Mouse (Mus musculus): Measurements from ENCODE around the gene Eepd1. TPM values are rescaled to one million over a fixed set of nuclear protein-coding genes. Genes with fewer than 3 reads are reported as not detected.
A peak's percentile ranks its signal among the peaks of the same experiment; 100 is the strongest.

Gene Eepd1
- polyA plus RNA-seq, 1 experiment from 2014 or later, result 6.1 TPM

- H3K4me2 ChIP-seq (replicated peaks; ENCODE audit: low read depth, low read length), result no peak overlapping the region
- 54% methylated on average over 4 of the region's 4 CpGs for WGBS
- 0 out of 2 replicates have a peak, but pooled peaks have one; percentile 42 for ATAC-seq (ENCODE audit: low FRiP score, low TSS enrichment)
Measured at GRCm38 (mm10) chr9:25496196-25496595, 14.8 kb downstream of the Eepd1 start.

GRCm38 (mm10) chr9:25496703-25497102 is 15.4 kb downstream of the Eepd1 start:
- H3K27ac ChIP-seq (ENCODE audit: low read depth, low read length), result no peak overlapping the region
- H3K9ac ChIP-seq (ENCODE audit: low read depth, low read length), result no peak overlapping the region
- no peaks in the 10 kb centered on the region for H3K36me3 ChIP-seq (ENCODE audit: control insufficient read depth, insufficient read depth, low read length)
- no peak for ATAC-seq (ENCODE audit: low FRiP score, low TSS enrichment)
- peaks cover 6% of the 10 kb centered on the region; the same call in 1 of the 2 replicates for H3K4me1 ChIP-seq (ENCODE audit: control insufficient read depth, insufficient read depth, low read length)
- H3K4me3 ChIP-seq (ENCODE audit: low read length), result no peak overlapping the region
- WGBS, result 95% methylated on average over 2 of the region's 2 CpGs
- no peaks in the 10 kb centered on the region for H3K9me3 ChIP-seq (ENCODE audit: control insufficient read depth, low read length)
- no peaks in the 10 kb centered on the region for H3K27me3 ChIP-seq (ENCODE audit: control insufficient read depth, insufficient read depth, low read length)
- H3K4me2 ChIP-seq (replicated peaks; ENCODE audit: low read depth, low read length), result no peak overlapping the region

More at GRCm38 (mm10) chr9:25496196-25496595, 14.8 kb downstream of the Eepd1 start:
- no peaks in the 10 kb centered on the region; the same call in 1 of the 2 replicates for H3K27me3 ChIP-seq (ENCODE audit: control insufficient read depth, insufficient read depth, low read length)
- no peaks in the 10 kb centered on the region for H3K9me3 ChIP-seq (ENCODE audit: control insufficient read depth, low read length)
- H3K27ac ChIP-seq (ENCODE audit: low read depth, low read length), result no peak overlapping the region
- H3K4me1 ChIP-seq (ENCODE audit: control insufficient read depth, insufficient read depth, low read length), result peaks cover 6% of the 10 kb centered on the region; the same call in 1 of the 2 replicates
- no peak overlapping the region for H3K4me3 ChIP-seq (ENCODE audit: low read length)
- H3K9ac ChIP-seq (ENCODE audit: low read depth, low read length), result no peak overlapping the region
- no peaks in the 10 kb centered on the region for H3K36me3 ChIP-seq (ENCODE audit: control insufficient read depth, insufficient read depth, low read length)

GRCm38 (mm10) chr9:25498770-25499169 is 17.4 kb downstream of the Eepd1 start:
- no peak overlapping the region for H3K4me2 ChIP-seq (replicated peaks; ENCODE audit: low read depth, low read length)
- no peaks in the 10 kb centered on the region for H3K9me3 ChIP-seq (ENCODE audit: control insufficient read depth, low read length)
- H3K4me1 ChIP-seq (ENCODE audit: control insufficient read depth, insufficient read depth, low read length), result peaks cover 6% of the 10 kb centered on the region; the same call in 1 of the 2 replicates
- WGBS, result 5% methylated on average over 4 of the region's 4 CpGs
- H3K9ac ChIP-seq (ENCODE audit: low read depth, low read length), result no peak overlapping the region
- no peaks in the 10 kb centered on the region for H3K36me3 ChIP-seq (ENCODE audit: control insufficient read depth, insufficient read depth, low read length)
- no peaks in the 10 kb centered on the region for H3K27me3 ChIP-seq (ENCODE audit: control insufficient read depth, insufficient read depth, low read length)
- peak; percentile 88 for ATAC-seq (ENCODE audit: low FRiP score, low TSS enrichment)
- H3K4me3 ChIP-seq (ENCODE audit: low read length), result no peak overlapping the region
- H3K27ac ChIP-seq (ENCODE audit: low read depth, low read length), result no peak overlapping the region

- Histone ChIP-seq H3K4me3 (ENCODE audit: low read length) (no peak overlapping the region), H3K27ac (ENCODE audit: low read depth, low read length) (no peak overlapping the region)
- WGBS, result 29% methylated on average over 3 of the region's 3 CpGs
Measured at GRCm38 (mm10) chr9:25499306-25499705, 18.0 kb downstream of the Eepd1 start.

GRCm38 (mm10) chr9:25500031-25500430 is 18.7 kb downstream of the Eepd1 start:
- 70% methylated on average over 2 of the region's 2 CpGs for WGBS
- Histone ChIP-seq H3K4me1 (ENCODE audit: control insufficient read depth, insufficient read depth, low read length) (peaks cover 6% of the 10 kb centered on the region; the same call in 1 of the 2 replicates), H3K4me2 (replicated peaks; ENCODE audit: low read depth, low read length) (no peak overlapping the region), H3K4me3 (ENCODE audit: low read length) (no peak overlapping the region), H3K36me3 (ENCODE audit: control insufficient read depth, insufficient read depth, low read length) (no peaks in the 10 kb centered on the region), H3K9ac (ENCODE audit: low read depth, low read length) (no peak overlapping the region), H3K9me3 (ENCODE audit: control insufficient read depth, low read length) (no peaks in the 10 kb centered on the region), H3K27ac (ENCODE audit: low read depth, low read length) (no peak overlapping the region), H3K27me3 (ENCODE audit: control insufficient read depth, insufficient read depth, low read length) (no peaks in the 10 kb centered on the region)
- ATAC-seq (ENCODE audit: low FRiP score, low TSS enrichment), result no peak

More at GRCm38 (mm10) chr9:25499306-25499705, 18.0 kb downstream of the Eepd1 start:
- peaks cover 6% of the 10 kb centered on the region; the same call in 1 of the 2 replicates for H3K4me1 ChIP-seq (ENCODE audit: control insufficient read depth, insufficient read depth, low read length)
- H3K4me2 ChIP-seq (replicated peaks; ENCODE audit: low read depth, low read length), result no peak overlapping the region
- H3K27me3 ChIP-seq (ENCODE audit: control insufficient read depth, insufficient read depth, low read length), result no peaks in the 10 kb centered on the region
- no peaks in the 10 kb centered on the region for H3K36me3 ChIP-seq (ENCODE audit: control insufficient read depth, insufficient read depth, low read length)
- ATAC-seq (ENCODE audit: low FRiP score, low TSS enrichment), result no peak
- H3K9me3 ChIP-seq (ENCODE audit: control insufficient read depth, low read length), result no peaks in the 10 kb centered on the region
- no peak overlapping the region for H3K9ac ChIP-seq (ENCODE audit: low read depth, low read length)

- H3K4me3 ChIP-seq (ENCODE audit: low read length), result no peak overlapping the region
Measured at GRCm38 (mm10) chr9:25508825-25509224, 27.5 kb downstream of the Eepd1 start.

GRCm38 (mm10) chr9:25510572-25510971 is 29.2 kb downstream of the Eepd1 start:
- no peak for ATAC-seq (ENCODE audit: low FRiP score, low TSS enrichment)
- 89% methylated on average over 11 of the region's 11 CpGs for WGBS
- H3K4me3 ChIP-seq (ENCODE audit: low read length), result no peak overlapping the region

More at GRCm38 (mm10) chr9:25508825-25509224, 27.5 kb downstream of the Eepd1 start:
- 86% methylated on average over 3 of the region's 3 CpGs for WGBS
- ATAC-seq (ENCODE audit: low FRiP score, low TSS enrichment), result no peak
- Histone ChIP-seq H3K36me3 (ENCODE audit: control insufficient read depth, insufficient read depth, low read length) (no peaks in the 10 kb centered on the region), H3K4me1 (ENCODE audit: control insufficient read depth, insufficient read depth, low read length) (no peaks in the 10 kb centered on the region), H3K9ac (ENCODE audit: low read depth, low read length) (no peak overlapping the region), H3K27me3 (ENCODE audit: control insufficient read depth, insufficient read depth, low read length) (no peaks in the 10 kb centered on the region), H3K27ac (ENCODE audit: low read depth, low read length) (no peak overlapping the region), H3K4me2 (replicated peaks; ENCODE audit: low read depth, low read length) (no peak overlapping the region), H3K9me3 (ENCODE audit: control insufficient read depth, low read length) (no peaks in the 10 kb centered on the region)

GRCm38 (mm10) chr9:25513050-25513449 is 31.7 kb downstream of the Eepd1 start:
- no peaks in the 10 kb centered on the region for H3K27me3 ChIP-seq (ENCODE audit: control insufficient read depth, insufficient read depth, low read length)
- no peaks in the 10 kb centered on the region for H3K9me3 ChIP-seq (ENCODE audit: control insufficient read depth, low read length)
- no peak overlapping the region for H3K4me2 ChIP-seq (replicated peaks; ENCODE audit: low read depth, low read length)
- no peaks in the 10 kb centered on the region for H3K36me3 ChIP-seq (ENCODE audit: control insufficient read depth, insufficient read depth, low read length)
- H3K27ac ChIP-seq (ENCODE audit: low read depth, low read length), result no peak overlapping the region
- ATAC-seq (ENCODE audit: low FRiP score, low TSS enrichment), result no peak
- no peak overlapping the region for H3K4me3 ChIP-seq (ENCODE audit: low read length)
- no peaks in the 10 kb centered on the region for H3K4me1 ChIP-seq (ENCODE audit: control insufficient read depth, insufficient read depth, low read length)
- 82% methylated on average over 2 of the region's 2 CpGs for WGBS
- no peak overlapping the region for H3K9ac ChIP-seq (ENCODE audit: low read depth, low read length)

More at GRCm38 (mm10) chr9:25510572-25510971, 29.2 kb downstream of the Eepd1 start:
- Histone ChIP-seq H3K4me1 (ENCODE audit: control insufficient read depth, insufficient read depth, low read length) (no peaks in the 10 kb centered on the region), H3K9me3 (ENCODE audit: control insufficient read depth, low read length) (no peaks in the 10 kb centered on the region), H3K36me3 (ENCODE audit: control insufficient read depth, insufficient read depth, low read length) (no peaks in the 10 kb centered on the region), H3K4me2 (replicated peaks; ENCODE audit: low read depth, low read length) (no peak overlapping the region), H3K27ac (ENCODE audit: low read depth, low read length) (no peak overlapping the region), H3K9ac (ENCODE audit: low read depth, low read length) (no peak overlapping the region), H3K27me3 (ENCODE audit: control insufficient read depth, insufficient read depth, low read length) (no peaks in the 10 kb centered on the region)

GRCm38 (mm10) chr9:25513556-25513955 is 32.2 kb downstream of the Eepd1 start:
- Histone ChIP-seq H3K4me2 (replicated peaks; ENCODE audit: low read depth, low read length) (no peak overlapping the region), H3K27ac (ENCODE audit: low read depth, low read length) (no peak overlapping the region), H3K27me3 (ENCODE audit: control insufficient read depth, insufficient read depth, low read length) (no peaks in the 10 kb centered on the region), H3K4me3 (ENCODE audit: low read length) (no peak overlapping the region), H3K36me3 (ENCODE audit: control insufficient read depth, insufficient read depth, low read length) (no peaks in the 10 kb centered on the region), H3K9me3 (ENCODE audit: control insufficient read depth, low read length) (no peaks in the 10 kb centered on the region), H3K4me1 (ENCODE audit: control insufficient read depth, insufficient read depth, low read length) (no peaks in the 10 kb centered on the region), H3K9ac (ENCODE audit: low read depth, low read length) (no peak overlapping the region)
- WGBS, result 89% methylated on average over 3 of the region's 3 CpGs
- ATAC-seq (ENCODE audit: low FRiP score, low TSS enrichment), result no peak

All from kidney, embryonic 14.5 days (tissue).